Mouse (Mus musculus) brain, embryonic 14.5 days (tissue): ENCODE results near the gene Brms1.

ENCODE experiments used
- CTCF ChIP-seq: fragments of 200-500 bp; IDR thresholded peaks from 2 replicates; pipeline ENCODE4 v1.5.1; 2012; ENCODE audit warnings: inconsistent platforms, mild to moderate bottlenecking, moderate library complexity, borderline replicate concordance; ENCODE audit not compliant: insufficient read depth, insufficient read length; ENCODE audit errors: extremely low read depth
- POLR2A ChIP-seq: fragments of 200-500 bp; IDR thresholded peaks from 2 replicates; pipeline ENCODE4 v1.6.1; 2012; ENCODE audit warnings: mild to moderate bottlenecking, inconsistent platforms, borderline replicate concordance; ENCODE audit not compliant: poor library complexity, insufficient read depth, insufficient read length, severe bottlenecking; ENCODE audit errors: extremely low read depth

- TF ChIP-seq POLR2A = no peak
- TF ChIP-seq CTCF = no peak
These were observed 41.4 kb downstream of the Brms1 start for GRCm38 (mm10) chr19:5082596-5082995.
